Mouse (Mus musculus) liver, embryonic 11.5 days (tissue): ENCODE data around the gene Enpep. TPM values are rescaled to one million over a fixed set of nuclear protein-coding genes. Genes with fewer than 3 reads are reported as not detected.

Experiments used
- ATAC-seq: fragments of 200-750 bp; cut with Nextera tagmentation; replicated peaks from 2 replicates; pipeline ENCODE4 v1.8.0; 2017; ENCODE audit warnings: moderate number of reproducible peaks, mild to moderate bottlenecking, moderate TSS enrichment, moderate library complexity; ENCODE audit not compliant: low FRiP score
- DNase-seq: peaks from one replicate; pipeline ENCODE4 v3.0.0-alpha.2; 2017; ENCODE audit warnings: low spot score
- H3K27ac ChIP-seq: fragments of 300-500 bp; sonication (generic); 2 replicates; pipeline ENCODE4 v1.5.1; 2014; ENCODE audit warnings: mild to moderate bottlenecking, low read depth, low read length, control low read depth
- H3K27me3 ChIP-seq: fragments of 300-500 bp; sonication (generic); replicated peaks from 2 replicates; pipeline ENCODE4 v1.6.1; 2014; ENCODE audit warnings: low read length, mixed read lengths; ENCODE audit not compliant: control insufficient read depth, insufficient read depth
- H3K36me3 ChIP-seq: fragments of 300-500 bp; sonication (generic); 2 replicates; pipeline ENCODE4 v1.6.1; 2014; ENCODE audit warnings: mild to moderate bottlenecking, low read length, moderate library complexity, mixed read lengths; ENCODE audit not compliant: control insufficient read depth, insufficient read depth
- H3K4me1 ChIP-seq: fragments of 300-500 bp; sonication (generic); replicated peaks from 2 replicates; pipeline ENCODE4 v1.6.1; 2014; ENCODE audit warnings: low read length, mixed read lengths; ENCODE audit not compliant: control insufficient read depth, insufficient read depth
- H3K4me2 ChIP-seq: fragments of 300-500 bp; sonication (generic); 2 replicates; pipeline ENCODE4 v1.6.1; 2014; ENCODE audit warnings: mild to moderate bottlenecking, control low read depth, moderate library complexity
- H3K4me3 ChIP-seq: fragments of 300-500 bp; sonication (generic); 2 replicates; pipeline ENCODE4 v1.5.1; 2014; ENCODE audit warnings: low read depth, low read length, control low read depth
- H3K9ac ChIP-seq: fragments of 300-500 bp; sonication (generic); 2 replicates; pipeline ENCODE4 v1.6.1; 2014; ENCODE audit warnings: low read depth, low read length, control low read depth
- H3K9me3 ChIP-seq: fragments of 300-500 bp; sonication (generic); 2 replicates; pipeline ENCODE4 v1.6.1; 2016; ENCODE audit warnings: low read length, inconsistent platforms, mixed read lengths; ENCODE audit not compliant: control insufficient read depth
- WGBS: fragments of 180-500 bp; shearing (Covaris S2); extraction: QIAGEN DNeasy Blood & Tissue Kit; methylation state at CpG from one replicate; pipeline ENCODE4 v1.1.7; 2014; 5-methylcytosine and 5-hydroxymethylcytosine counted together
- polyA plus RNA-seq: library from polyadenylated mRNA; unstranded; fragments of >200 nt; fragmentation: Nextera tagmentation; extraction: Ambion mirVana; gene quantifications from 2 replicates; pipeline ENCODE4 v1.2.1, GENCODE M21; 2014

Gene Enpep
- polyA plus RNA-seq, 1 experiment from 2014 or later, result 4.3 TPM

DNA sequence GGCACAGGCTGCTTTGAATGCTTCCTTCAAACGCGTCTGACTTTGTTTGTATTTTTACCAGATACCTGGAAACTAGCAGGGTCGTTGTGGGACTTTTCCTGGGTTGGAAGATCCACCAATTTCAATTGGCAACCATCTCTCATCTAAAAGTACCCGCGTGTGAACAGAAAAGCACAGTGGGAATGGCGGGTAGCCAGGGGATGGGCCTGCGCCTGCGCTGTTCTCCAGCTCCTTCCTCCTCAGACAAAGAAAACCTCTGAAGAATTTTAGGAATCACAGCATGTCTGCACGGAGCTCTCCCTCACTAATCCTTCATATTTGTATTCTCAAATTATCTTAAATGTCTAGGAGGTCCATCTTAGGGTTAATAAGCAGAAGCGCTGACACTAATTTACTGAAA is 78.3 kb downstream of the Enpep start:
- WGBS, result 49% methylated on average over 10 of the region's 10 CpGs
- Histone ChIP-seq H3K4me3 (no peak overlapping the region), H3K27ac (no peak overlapping the region), H3K4me1 (no peaks in the 10 kb centered on the region), H3K4me2 (no peak overlapping the region), H3K9me3 (no peaks in the 10 kb centered on the region), H3K27me3 (no peaks in the 10 kb centered on the region; the same call in 1 of the 2 replicates), H3K36me3 (no peaks in the 10 kb centered on the region), H3K9ac (no peak overlapping the region)
- DNase-seq (no peak), ATAC-seq (no peak)

DNA sequence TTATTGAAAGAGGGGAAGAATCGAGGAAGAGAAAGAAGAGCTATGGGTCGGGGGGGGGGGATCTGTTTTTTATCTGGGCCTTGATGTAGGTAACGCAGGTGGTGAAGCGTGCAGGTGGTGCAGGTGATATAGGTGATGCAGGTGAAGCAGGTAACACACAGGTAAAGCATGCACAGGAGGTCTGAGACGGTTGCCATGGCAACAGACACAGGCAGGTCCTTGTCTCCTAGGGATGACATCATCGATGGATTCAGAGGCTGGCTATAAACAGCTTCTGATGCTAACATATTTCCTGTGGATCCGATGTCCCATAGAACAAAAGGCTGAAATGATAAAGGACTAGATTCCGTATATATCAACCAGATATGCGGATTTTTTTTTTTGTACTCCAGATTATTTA is 81.5 kb downstream of the Enpep start:
- H3K4me1 ChIP-seq, result no peaks in the 10 kb centered on the region
- 78% methylated on average over 9 of the region's 9 CpGs for WGBS
- no peak overlapping the region for H3K4me2 ChIP-seq
- no peak overlapping the region for H3K4me3 ChIP-seq
- no peak for ATAC-seq
- no peaks in the 10 kb centered on the region for H3K9me3 ChIP-seq
- DNase-seq, result no peak
- no peaks in the 10 kb centered on the region for H3K27me3 ChIP-seq
- H3K27ac ChIP-seq, result no peak overlapping the region
- no peak overlapping the region for H3K9ac ChIP-seq
- H3K36me3 ChIP-seq, result no peaks in the 10 kb centered on the region

DNA sequence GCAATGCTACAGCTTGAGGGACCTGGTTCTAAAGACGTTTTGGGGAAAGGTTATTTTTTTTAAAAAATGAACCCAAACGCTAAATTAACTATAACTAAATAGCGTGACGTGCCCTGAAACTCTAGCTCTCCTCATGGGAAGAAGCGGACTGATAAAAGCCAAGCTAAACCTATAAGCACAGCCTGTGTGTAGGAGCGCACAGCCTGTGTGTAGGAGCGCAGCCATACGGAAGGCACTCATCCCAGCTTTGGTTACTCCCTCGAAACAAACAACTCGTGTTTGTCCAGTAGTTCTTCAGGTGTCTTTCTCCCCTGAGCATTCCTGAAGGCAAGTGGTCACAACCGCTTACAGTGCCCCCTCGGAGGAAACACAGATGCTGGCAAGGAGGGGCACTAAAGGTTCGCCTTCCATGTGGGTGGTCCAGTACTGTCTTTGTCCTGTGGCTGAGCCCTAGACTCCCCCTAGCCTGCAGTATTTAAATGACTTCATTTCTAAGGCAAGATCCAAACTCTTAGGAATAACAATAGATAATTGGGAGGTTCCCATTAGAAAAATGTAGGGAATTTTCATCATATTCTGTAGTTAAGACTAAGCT is 93.8 kb downstream of the Enpep start:
- WGBS, result 46% methylated on average over 13 of the region's 13 CpGs
- Histone ChIP-seq H3K9ac (no peak overlapping the region), H3K36me3 (no peaks in the 10 kb centered on the region), H3K4me1 (no peaks in the 10 kb centered on the region), H3K4me2 (no peak overlapping the region), H3K27ac (no peak overlapping the region), H3K4me3 (no peak overlapping the region), H3K27me3 (no peaks in the 10 kb centered on the region), H3K9me3 (no peaks in the 10 kb centered on the region)
- DNase-seq (no peak), ATAC-seq (no peak)

DNA sequence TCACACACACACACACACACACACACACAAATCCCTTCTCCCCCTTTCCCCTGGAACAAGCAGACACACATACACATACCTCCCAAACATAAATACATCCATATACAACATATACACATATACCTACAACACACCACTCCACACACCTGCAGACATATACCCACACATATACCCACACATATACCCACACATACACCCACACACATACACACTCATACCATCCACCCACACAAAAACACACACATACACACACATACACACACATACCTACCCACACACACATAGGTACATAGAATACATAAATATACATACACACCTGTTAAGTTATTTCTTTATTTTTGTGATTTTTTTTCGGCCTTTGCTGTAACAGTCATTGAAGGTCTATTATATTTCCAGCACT is 94.5 kb downstream of the Enpep start:
- no peak for ATAC-seq
- WGBS, result 69% methylated on average over 1 of the region's 1 CpGs

DNA sequence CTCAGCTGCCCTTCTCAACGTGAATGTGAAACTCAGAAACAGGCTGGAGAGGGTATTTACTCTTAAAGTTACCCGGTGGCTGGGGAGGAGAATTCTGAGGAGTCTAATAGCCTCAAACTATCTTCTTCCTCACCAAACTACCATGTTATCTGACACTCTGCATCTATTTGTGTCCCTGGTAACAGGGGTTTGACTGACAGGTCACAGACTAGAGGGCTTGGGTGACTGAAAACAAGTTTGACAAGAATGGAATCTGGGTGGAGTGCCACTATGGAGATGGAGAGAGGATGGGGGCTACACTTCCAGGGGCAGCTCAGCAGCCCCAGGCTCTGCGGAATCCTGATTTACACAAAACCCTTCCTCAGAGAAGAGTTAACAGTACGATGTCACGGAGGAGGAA is 105.2 kb downstream of the Enpep start:
- Histone ChIP-seq H3K27me3 (peaks cover 62% of the 10 kb centered on the region), H3K4me3 (no peak overlapping the region), H3K4me2 (no peak overlapping the region), H3K27ac (no peak overlapping the region), H3K36me3 (no peaks in the 10 kb centered on the region), H3K4me1 (no peaks in the 10 kb centered on the region; the same call in 1 of the 2 replicates), H3K9me3 (no peaks in the 10 kb centered on the region), H3K9ac (no peak overlapping the region)
- no peak for ATAC-seq
- no peak for DNase-seq
- WGBS, result 8% methylated on average over 5 of the region's 5 CpGs

More for the DNA sequence above, 94.5 kb downstream of the Enpep start:
- Histone ChIP-seq H3K9me3 (no peaks in the 10 kb centered on the region), H3K4me2 (no peak overlapping the region), H3K4me3 (no peak overlapping the region), H3K36me3 (no peaks in the 10 kb centered on the region), H3K27me3 (no peaks in the 10 kb centered on the region), H3K27ac (no peak overlapping the region), H3K9ac (no peak overlapping the region), H3K4me1 (no peaks in the 10 kb centered on the region)
- DNase-seq, result no peak

DNA sequence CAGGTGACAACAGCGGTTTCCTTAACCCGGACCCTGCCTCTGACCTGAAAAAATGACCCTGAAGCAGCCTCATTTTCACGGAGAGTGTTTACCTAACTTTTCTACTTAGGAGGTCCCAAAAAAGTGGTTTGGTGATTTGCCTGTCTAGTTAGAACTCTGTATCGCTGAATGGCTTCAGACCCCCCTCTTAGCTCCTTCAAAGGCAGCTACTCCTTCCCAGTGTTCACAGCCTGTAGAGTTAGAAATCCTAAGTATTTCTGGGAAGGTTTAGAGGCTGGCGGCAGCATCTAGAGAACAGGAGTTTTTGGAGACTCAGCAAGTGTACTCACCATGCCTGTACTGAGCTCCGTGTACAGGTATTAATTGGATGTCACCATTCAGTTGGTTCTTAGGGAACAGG is 105.8 kb downstream of the Enpep start:
- DNase-seq, result no peak
- Histone ChIP-seq H3K4me3 (no peak overlapping the region), H3K4me1 (no peaks in the 10 kb centered on the region; the same call in 1 of the 2 replicates), H3K27me3 (peaks cover 68% of the 10 kb centered on the region), H3K4me2 (no peak overlapping the region), H3K9ac (no peak overlapping the region), H3K36me3 (no peaks in the 10 kb centered on the region), H3K27ac (no peak overlapping the region), H3K9me3 (no peaks in the 10 kb centered on the region)
- WGBS, result 2% methylated on average over 6 of the region's 6 CpGs
- ATAC-seq, result no peak

DNA sequence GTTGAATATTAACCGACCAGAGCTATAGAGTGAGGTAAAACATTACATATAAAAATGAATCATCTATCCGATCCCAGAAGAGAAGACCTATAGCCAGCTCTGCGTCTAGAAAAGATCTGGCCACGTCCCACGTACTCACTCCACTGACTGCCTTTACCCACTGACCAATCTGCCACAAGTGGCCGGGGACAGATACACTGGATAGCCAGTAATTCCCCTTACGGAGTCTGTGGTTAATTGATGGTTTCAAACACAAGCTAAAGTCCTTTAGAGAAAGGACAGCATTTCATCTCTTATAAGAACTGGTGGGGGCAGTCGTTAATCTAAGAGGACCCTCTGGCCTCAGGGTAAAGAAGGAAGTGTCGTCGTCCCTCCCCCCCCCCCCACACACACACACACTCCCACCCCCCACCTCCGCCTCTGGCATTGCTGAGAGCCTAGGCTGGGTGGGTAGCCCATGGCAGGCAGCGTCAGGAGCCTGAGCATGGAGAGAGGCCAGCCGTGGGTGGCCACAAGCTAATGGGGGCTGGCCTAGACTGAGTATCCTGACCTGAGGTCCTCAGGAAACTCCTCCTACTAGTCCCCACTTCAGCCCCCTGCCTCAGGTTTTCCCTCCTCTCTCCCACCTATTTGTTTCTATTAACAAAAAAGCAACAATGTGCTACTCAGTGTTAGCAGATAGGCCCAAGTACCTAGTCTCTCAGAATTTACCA is 106.8 kb downstream of the Enpep start:
- no peak overlapping the region for H3K4me3 ChIP-seq
- DNase-seq (no peak), ATAC-seq (no peak)
- H3K9me3 ChIP-seq, result no peaks in the 10 kb centered on the region
- H3K36me3 ChIP-seq, result no peaks in the 10 kb centered on the region
- H3K9ac ChIP-seq, result no peak overlapping the region
- no peaks in the 10 kb centered on the region; the same call in 1 of the 2 replicates for H3K4me1 ChIP-seq
- H3K27ac ChIP-seq, result no peak overlapping the region
- peaks cover 78% of the 10 kb centered on the region for H3K27me3 ChIP-seq
- H3K4me2 ChIP-seq, result no peak overlapping the region; the same call in 1 of the 2 replicates
- 3% methylated on average over 13 of the region's 13 CpGs for WGBS

DNA sequence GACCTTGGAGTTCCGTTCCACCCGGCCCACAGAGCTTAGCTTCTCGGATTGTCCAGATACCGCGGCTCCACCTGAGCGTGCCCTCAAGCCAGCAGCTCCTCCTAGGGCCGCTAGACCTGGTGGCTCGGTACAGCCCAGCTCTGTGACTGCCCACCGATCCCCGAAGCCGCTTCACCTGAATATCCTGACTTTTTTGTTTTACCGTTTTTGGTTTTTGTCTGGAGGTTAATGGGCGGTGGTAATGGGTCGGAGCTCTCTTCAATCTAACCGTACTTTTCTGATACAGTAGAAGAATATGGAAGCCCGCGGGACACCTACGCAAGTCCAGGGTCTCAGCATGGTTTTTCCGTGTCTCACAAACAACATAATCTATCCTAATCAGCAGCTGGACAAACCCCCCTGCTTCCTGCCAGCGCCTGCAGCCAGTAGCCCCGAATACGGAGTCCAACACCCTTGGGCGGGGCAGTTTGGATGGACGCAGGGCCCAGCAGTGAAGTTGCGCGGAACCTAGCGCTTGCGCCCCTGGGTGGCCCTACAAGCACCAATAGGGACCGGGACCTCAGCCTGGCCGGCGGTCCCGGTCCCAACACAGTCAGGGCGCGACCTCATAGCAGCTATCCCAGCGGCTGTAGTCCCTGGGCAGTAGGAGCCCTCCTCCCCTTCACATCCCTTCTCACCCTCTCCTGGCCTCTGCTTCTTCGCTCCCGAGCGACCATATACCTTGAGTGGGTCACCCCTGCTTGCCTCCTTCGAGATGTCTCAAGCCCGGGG is 107.5 kb downstream of the Enpep start:
- H3K9me3 ChIP-seq, result no peaks in the 10 kb centered on the region
- no peaks in the 10 kb centered on the region for H3K36me3 ChIP-seq
- no peak overlapping the region for H3K27ac ChIP-seq
- ATAC-seq (no peak; the same call in 1 of the 2 replicates), DNase-seq (no peak)
- H3K9ac ChIP-seq, result no peak overlapping the region
- H3K4me1 ChIP-seq, result no peaks in the 10 kb centered on the region; the same call in 1 of the 2 replicates
- peak overlapping the region; percentile 48 for H3K4me2 ChIP-seq
- H3K4me3 ChIP-seq, result peak overlapping the region; percentile 23
- peaks cover 85% of the 10 kb centered on the region for H3K27me3 ChIP-seq
- 2% methylated on average over 40 of the region's 40 CpGs for WGBS
